Mouse (Mus musculus): ENCODE measurements around the gene Zdhhc17.

DNA sequence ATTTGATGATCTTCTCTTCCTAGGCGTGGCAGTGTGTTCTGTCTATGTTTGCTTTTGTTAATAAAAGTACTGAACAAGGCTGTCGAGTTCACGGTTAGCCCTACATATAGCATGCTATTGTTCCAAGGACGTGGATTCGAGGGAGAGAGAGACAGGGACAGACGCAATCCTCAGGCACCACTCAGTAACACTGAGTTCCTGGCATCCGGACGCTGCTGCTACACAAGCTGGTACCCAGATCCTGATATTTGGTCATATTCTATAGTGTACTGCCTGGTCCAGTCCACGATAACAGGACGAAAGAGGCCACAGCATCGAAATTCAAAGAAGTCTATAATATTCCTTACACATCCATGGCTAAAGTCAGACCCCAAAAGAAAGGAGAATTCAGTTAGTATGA lies 65.8 kb downstream of the Zdhhc17 start:
- TF ChIP-seq PAX5 (IDR thresholded peaks at IDR 0.05; ENCODE audit: low read length) (no peak), MAFK (IDR thresholded peaks at IDR 0.05; ENCODE audit: insufficient replicate concordance, low read length) (no peak)
